Mouse (Mus musculus) myocyte (in vitro differentiated cells): ENCODE data around the gene Gm4969. TPM values are rescaled to one million over a fixed set of nuclear protein-coding genes. Genes with fewer than 3 reads are reported as not detected.

Experiments used
- H3K27me3 ChIP-seq: one replicate; pipeline ENCODE4 v1.6.1; 2011; ENCODE audit not compliant: control insufficient read depth, insufficient read depth, insufficient read length
- H3K36me3 ChIP-seq: one replicate; pipeline ENCODE4 v1.6.1; 2011; ENCODE audit not compliant: control insufficient read depth, insufficient read depth
- H3K4me2 ChIP-seq: one replicate; pipeline ENCODE4 v1.6.1; 2011; ENCODE audit warnings: low read depth, control low read depth
- H3K4me3 ChIP-seq: one replicate; pipeline ENCODE4 v1.5.1; 2011; ENCODE audit warnings: mild to moderate bottlenecking, control low read depth, moderate library complexity
- H3K79me2 ChIP-seq: one replicate; pipeline ENCODE4 v1.6.1; 2011; ENCODE audit not compliant: control insufficient read depth, insufficient read depth
- H3ac ChIP-seq: one replicate; pipeline ENCODE4 v1.6.1; 2011; ENCODE audit not compliant: control insufficient read depth, insufficient read length
- CEBPB ChIP-seq: IDR thresholded peaks from 2 replicates; pipeline ENCODE4 v1.6.1; 2011; ENCODE audit warnings: mild to moderate bottlenecking, moderate library complexity; ENCODE audit not compliant: poor library complexity, insufficient read depth, severe bottlenecking
- E2F4 ChIP-seq: IDR thresholded peaks from one replicate; pipeline ENCODE4 v1.6.1; 2011; ENCODE audit warnings: mild to moderate bottlenecking, control low read depth, moderate library complexity; ENCODE audit not compliant: insufficient read depth
- MAX ChIP-seq: IDR thresholded peaks from one replicate; pipeline ENCODE4 v1.6.1; 2011; ENCODE audit warnings: low read depth, mild to moderate bottlenecking, control low read depth
- MYOD1 ChIP-seq, 3 experiments: IDR thresholded peaks; one replicate each; pipeline ENCODE4 v1.6.1; 2011; ENCODE audit warnings: control low read depth in 2 of 3, low read depth in 2 of 3, mild to moderate bottlenecking in 2 of 3, moderate library complexity in 1 of 3; ENCODE audit not compliant: insufficient read length in 2 of 3, control insufficient read depth in 1 of 3
- MYOG ChIP-seq, 3 experiments: IDR thresholded peaks; one replicate each; pipeline ENCODE4 v1.6.1; 2011; ENCODE audit warnings: control low read depth in 2 of 3, low read depth in 2 of 3, mild to moderate bottlenecking in 2 of 3; ENCODE audit not compliant: insufficient read length in 2 of 3, control insufficient read depth in 1 of 3, insufficient read depth in 1 of 3
- POLR2A ChIP-seq: IDR thresholded peaks from one replicate; pipeline ENCODE4 v1.6.1; 2011; ENCODE audit warnings: low read depth, mild to moderate bottlenecking, control low read depth, moderate library complexity; ENCODE audit not compliant: insufficient read length
- POLR2AphosphoS2 ChIP-seq: IDR thresholded peaks from one replicate; pipeline ENCODE4 v1.6.1; 2011; ENCODE audit warnings: low read depth, control low read depth; ENCODE audit not compliant: insufficient read length
- REST ChIP-seq: IDR thresholded peaks from one replicate; pipeline ENCODE4 v1.6.1; 2011; ENCODE audit warnings: mild to moderate bottlenecking, control low read depth, moderate library complexity; ENCODE audit not compliant: insufficient read depth, insufficient read length
- SRF ChIP-seq: IDR thresholded peaks from one replicate; pipeline ENCODE4 v1.6.1; 2011; ENCODE audit warnings: low read depth; ENCODE audit not compliant: control insufficient read depth, insufficient read length
- TCF12 ChIP-seq: IDR thresholded peaks from one replicate; pipeline ENCODE4 v1.6.1; 2011; ENCODE audit warnings: mild to moderate bottlenecking, control low read depth; ENCODE audit not compliant: poor library complexity, insufficient read depth, severe bottlenecking
- TCF3 ChIP-seq: IDR thresholded peaks from one replicate; pipeline ENCODE4 v1.6.1; 2011; ENCODE audit warnings: low read depth, control low read depth; ENCODE audit not compliant: insufficient read length
- USF1 ChIP-seq: IDR thresholded peaks from one replicate; pipeline ENCODE4 v1.6.1; 2011; ENCODE audit warnings: low read depth, mild to moderate bottlenecking, control low read depth, moderate library complexity
- polyA plus RNA-seq: library from polyadenylated mRNA; unstranded; fragments of >200 nt; fragmentation: generic; extraction: Trizol; gene quantifications from one replicate; pipeline ENCODE4 v1.2.1, GENCODE M21; 2012; ENCODE audit warnings: missing spikeins

The Gm4969 gene
- polyA plus RNA-seq, 1 experiment: not detected

DNA sequence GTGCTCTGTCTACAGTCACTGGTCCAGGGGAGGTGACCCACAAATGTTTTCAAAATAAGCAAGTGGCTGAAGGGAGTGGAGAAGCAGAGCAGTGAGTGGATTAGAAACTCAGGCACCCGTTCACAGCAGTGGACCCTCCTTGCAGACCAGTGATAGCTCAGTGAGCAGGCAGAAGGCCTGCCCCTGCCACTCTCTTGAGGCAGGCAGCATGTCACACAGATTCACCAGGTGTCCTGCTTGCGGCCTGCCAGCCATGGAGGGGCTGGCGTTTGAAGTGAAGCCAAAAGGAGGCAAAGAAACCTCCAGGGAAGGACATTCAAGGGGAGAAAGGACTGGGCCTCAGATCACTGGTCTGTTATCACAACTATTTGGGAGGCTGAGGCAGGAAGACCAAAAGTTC lies 39.4 kb downstream of the Gm4969 start:
- no peaks in the 10 kb centered on the region for H3K36me3 ChIP-seq
- TF ChIP-seq MAX (no peak), MYOD1 (IDR thresholded peaks at IDR 0.05; ENCODE audit: control insufficient read depth in 1 of 3, insufficient read length in 2 of 3, low read depth in 2 of 3) (no peak), E2F4 (no peak), TCF12 (no peak), REST (no peak), CEBPB (no peak), POLR2AphosphoS2 (no peak), MYOG (IDR thresholded peaks at IDR 0.05; ENCODE audit: control insufficient read depth in 1 of 3, insufficient read depth in 1 of 3, insufficient read length in 2 of 3, low read depth in 2 of 3) (no peak), POLR2A (no peak), SRF (no peak), TCF3 (no peak), USF1 (no peak)
- peaks cover 41% of the 10 kb centered on the region for H3K79me2 ChIP-seq
- no peak overlapping the region for H3K4me3 ChIP-seq
- H3K27me3 ChIP-seq: no peaks in the 10 kb centered on the region
- H3ac ChIP-seq: no peak overlapping the region
- H3K4me2 ChIP-seq: no peak overlapping the region

DNA sequence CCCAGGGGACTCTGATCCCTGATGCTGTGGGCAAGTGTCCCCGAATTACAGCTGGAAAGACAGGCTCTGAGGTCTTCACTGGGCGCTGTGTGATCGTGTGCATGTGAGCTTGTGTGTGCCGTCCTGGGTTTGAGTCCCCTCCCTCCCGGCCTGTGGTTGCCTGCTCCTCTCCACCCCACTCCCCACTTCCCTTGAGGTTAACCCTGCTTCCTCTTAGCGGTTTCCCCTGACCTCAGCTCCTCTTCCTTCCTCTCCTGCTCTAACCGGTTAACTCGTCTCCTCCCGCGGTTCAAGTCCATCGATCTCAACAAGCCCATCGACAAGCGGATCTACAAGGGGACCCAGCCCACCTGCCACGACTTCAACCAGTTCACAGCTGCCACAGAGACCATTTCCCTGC lies 40.4 kb downstream of the Gm4969 start:
- peak overlapping the region; percentile 49 for H3K4me3 ChIP-seq
- H3K36me3 ChIP-seq: no peaks in the 10 kb centered on the region
- peaks cover 41% of the 10 kb centered on the region for H3K79me2 ChIP-seq
- no peak overlapping the region for H3ac ChIP-seq
- no peak for TF ChIP-seq MYOG (IDR thresholded peaks at IDR 0.05; ENCODE audit: control insufficient read depth in 1 of 3, insufficient read depth in 1 of 3, insufficient read length in 2 of 3, low read depth in 2 of 3)
- no peak for TF ChIP-seq SRF
- no peak for TF ChIP-seq CEBPB
- TF ChIP-seq USF1: no peak
- TF ChIP-seq POLR2A: no peak
- TF ChIP-seq MYOD1 (IDR thresholded peaks at IDR 0.05; ENCODE audit: control insufficient read depth in 1 of 3, insufficient read length in 2 of 3, low read depth in 2 of 3): no peak
- TF ChIP-seq E2F4: no peak
- no peak for TF ChIP-seq REST
- no peak for TF ChIP-seq TCF12
- no peak for TF ChIP-seq MAX
- no peak for TF ChIP-seq POLR2AphosphoS2
- TF ChIP-seq TCF3: no peak
- peak overlapping the region; percentile 93 for H3K4me2 ChIP-seq
- H3K27me3 ChIP-seq: no peaks in the 10 kb centered on the region

DNA sequence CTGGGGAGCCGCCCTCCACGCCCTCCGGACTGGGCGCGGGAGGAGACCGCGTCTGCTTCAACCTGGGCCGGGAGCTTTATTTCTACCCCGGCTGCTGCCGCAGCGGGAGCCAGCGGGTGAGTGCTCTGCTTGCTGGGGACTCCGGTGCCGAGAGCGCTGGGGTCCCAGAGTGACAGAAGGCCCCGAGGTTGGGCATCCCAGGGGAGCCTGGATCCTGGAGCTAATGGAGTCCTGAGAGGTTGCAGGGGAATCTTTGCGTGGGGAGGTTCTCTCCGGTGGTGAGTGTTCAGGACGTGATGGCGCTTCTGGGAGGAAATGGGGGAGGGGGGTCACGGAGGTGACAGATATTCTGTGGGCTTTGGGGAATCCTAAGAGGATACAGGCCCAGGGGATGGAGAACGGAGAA lies 41.6 kb downstream of the Gm4969 start:
- no peaks in the 10 kb centered on the region for H3K27me3 ChIP-seq
- H3ac ChIP-seq: peak overlapping the region; percentile 62
- peak overlapping the region; percentile 49 for H3K4me3 ChIP-seq
- peak overlapping the region; percentile 93 for H3K4me2 ChIP-seq
- peaks cover 38% of the 10 kb centered on the region for H3K79me2 ChIP-seq
- H3K36me3 ChIP-seq: no peaks in the 10 kb centered on the region
- TF ChIP-seq TCF3: no peak
- no peak for TF ChIP-seq POLR2A
- TF ChIP-seq MYOD1 (IDR thresholded peaks at IDR 0.05; ENCODE audit: control insufficient read depth in 1 of 3, insufficient read length in 2 of 3, low read depth in 2 of 3): no peak
- TF ChIP-seq TCF12: no peak
- TF ChIP-seq E2F4: no peak
- no peak for TF ChIP-seq CEBPB
- TF ChIP-seq REST: no peak
- no peak for TF ChIP-seq SRF
- TF ChIP-seq MAX: no peak
- no peak for TF ChIP-seq POLR2AphosphoS2
- TF ChIP-seq USF1: no peak
- no peak for TF ChIP-seq MYOG (IDR thresholded peaks at IDR 0.05; ENCODE audit: control insufficient read depth in 1 of 3, insufficient read depth in 1 of 3, insufficient read length in 2 of 3, low read depth in 2 of 3)

DNA sequence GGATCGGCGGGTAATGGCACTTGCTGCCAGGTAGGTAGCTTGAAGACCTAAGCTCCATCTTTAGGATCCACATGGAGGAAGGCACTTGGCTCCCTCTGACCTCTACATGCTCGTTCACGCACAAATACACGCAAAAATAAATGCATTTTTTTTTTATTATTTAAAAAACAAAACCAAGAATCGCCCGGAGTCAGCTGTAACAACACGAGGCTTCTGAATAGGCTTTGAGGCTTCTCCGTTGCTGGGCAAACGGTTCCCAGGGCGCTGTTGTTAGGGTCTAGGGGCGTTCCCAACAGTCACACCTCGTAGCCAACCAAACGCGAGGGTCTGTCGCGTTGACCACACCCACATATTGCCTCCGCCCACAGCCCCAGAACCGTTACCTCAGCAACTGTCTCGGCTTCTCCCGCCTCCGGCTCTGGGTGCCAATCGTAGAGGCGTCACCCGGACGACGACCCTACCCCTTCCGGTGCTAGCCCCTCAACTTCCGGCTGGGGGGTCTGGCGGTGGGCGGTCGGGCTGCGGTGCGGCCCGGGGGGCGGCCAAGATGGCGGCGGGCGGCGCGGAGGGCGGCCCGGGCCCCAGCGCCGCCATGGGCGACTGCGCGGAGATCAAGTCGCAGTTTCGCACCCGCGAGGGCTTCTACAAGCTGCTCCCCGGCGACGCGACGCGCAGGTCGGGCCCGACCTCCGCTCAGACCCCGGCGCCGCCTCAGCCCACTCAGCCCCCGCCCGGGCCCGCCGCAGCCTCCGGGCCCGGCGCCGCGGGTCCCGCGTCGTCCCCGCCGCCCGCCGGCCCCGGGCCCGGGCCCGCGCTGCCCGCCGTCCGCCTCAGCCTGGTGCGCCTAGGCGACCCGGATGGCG lies 42.2 kb downstream of the Gm4969 start, which contains the start of gene Dmwd:
Gene Dmwd (plus strand): TSS at position 505 of the 863 bp plus-strand sequence.
- H3K4me3 ChIP-seq: peak within 1 kb of the TSS; percentile 49
- peaks cover 31% of the 10 kb centered on the region for H3K79me2 ChIP-seq
- TF ChIP-seq POLR2A (peak; percentile 35), CEBPB (no peak), MAX (no peak)
- no peaks in the 10 kb centered on the region for H3K36me3 ChIP-seq
- H3ac ChIP-seq: peak within 1 kb of the TSS; percentile 62
- H3K4me2 ChIP-seq: peak within 1 kb of the TSS; percentile 93
- no peaks in the 10 kb centered on the region for H3K27me3 ChIP-seq
